Mouse (Mus musculus) forebrain, postnatal 0 days (tissue): Measurements from ENCODE around the gene Best1. TPM values are rescaled to one million over a fixed set of nuclear protein-coding genes. Genes with fewer than 3 reads are reported as not detected.

ENCODE experiments used
- ATAC-seq: fragments of 200-750 bp; cut with Nextera tagmentation; 2 replicates; pipeline ENCODE4 v1.8.0; 2017; ENCODE audit warnings: mild to moderate bottlenecking, moderate library complexity
- DNase-seq: peaks from one replicate; pipeline ENCODE4 v3.0.0-alpha.2; 2015
- H3K27ac ChIP-seq: fragments of 300-500 bp; sonication (generic); 2 replicates; pipeline ENCODE4 v1.5.1; 2014; ENCODE audit warnings: low read depth, mild to moderate bottlenecking, antibody characterized with exemption, low read length, moderate library complexity, mixed read lengths
- H3K27me3 ChIP-seq: fragments of 300-500 bp; sonication (generic); 2 replicates; pipeline ENCODE4 v1.6.1; 2014; ENCODE audit warnings: mild to moderate bottlenecking, low read length, mixed read lengths; ENCODE audit not compliant: insufficient read depth
- H3K36me3 ChIP-seq: fragments of 300-500 bp; sonication (generic); 2 replicates; pipeline ENCODE4 v1.6.1; 2014; ENCODE audit warnings: mild to moderate bottlenecking, moderate library complexity; ENCODE audit not compliant: insufficient read depth
- H3K4me1 ChIP-seq: fragments of 300-500 bp; sonication (generic); 2 replicates; pipeline ENCODE4 v1.6.1; 2014; ENCODE audit warnings: antibody characterized with exemption; ENCODE audit not compliant: insufficient read depth
- H3K4me2 ChIP-seq: fragments of 300-500 bp; sonication (generic); 2 replicates; pipeline ENCODE4 v1.6.1; 2014; ENCODE audit warnings: low read depth, mild to moderate bottlenecking, moderate library complexity
- H3K4me3 ChIP-seq: fragments of 300-500 bp; sonication (generic); 2 replicates; pipeline ENCODE4 v1.5.1; 2014; ENCODE audit warnings: low read depth, low read length, mixed read lengths
- H3K9ac ChIP-seq: fragments of 300-500 bp; sonication (generic); 2 replicates; pipeline ENCODE4 v1.6.1; 2014; ENCODE audit warnings: mild to moderate bottlenecking
- H3K9me3 ChIP-seq: fragments of 300-500 bp; sonication (generic); 2 replicates; pipeline ENCODE4 v1.6.1; 2016; ENCODE audit warnings: low read length
- CTCF ChIP-seq: sonication (generic); IDR thresholded peaks from 2 replicates; pipeline ENCODE4 v1.5.1; 2016; ENCODE audit warnings: antibody characterized with exemption, control low read depth, low read depth
- WGBS: fragments of 180-500 bp; shearing (Covaris S2); extraction: QIAGEN DNeasy Blood & Tissue Kit; methylation state at CpG from one replicate; pipeline ENCODE4 v1.1.7; 2014; 5-methylcytosine and 5-hydroxymethylcytosine counted together
- polyA plus RNA-seq: library from polyadenylated mRNA; unstranded; fragments of >200 nt; fragmentation: Nextera tagmentation; extraction: Ambion mirVana; gene quantifications from 2 replicates; pipeline ENCODE4 v1.2.1, GENCODE M21; 2015
- total RNA-seq: library from RNA; depleted of rRNA; stranded (reverse); fragments of >200 nt; gene quantifications from 2 replicates; pipeline ENCODE4 v1.2.3, GENCODE M21; 2014; rRNA removed

The Best1 gene
- 0.92 and 1.6 TPM in 2 replicates for total RNA-seq
- 1.6 and 3.6 TPM in 2 replicates for polyA plus RNA-seq

- Histone ChIP-seq H3K36me3 (no peaks in the 10 kb centered on the region), H3K4me2 (no peak within 1 kb of the TSS), H3K27me3 (no peaks in the 10 kb centered on the region), H3K27ac (no peak within 1 kb of the TSS), H3K4me1 (no peaks in the 10 kb centered on the region), H3K4me3 (no peak within 1 kb of the TSS), H3K9ac (no peak within 1 kb of the TSS), H3K9me3 (no peaks in the 10 kb centered on the region)
- no peak for TF ChIP-seq CTCF
- ATAC-seq (no peak), DNase-seq (no peak)
- 77% methylated on average over 7 of the region's 7 CpGs for WGBS
Measured at GRCm38 (mm10) chr19:10001206-10001969, at the start of gene Best1, which contains the start of gene Rab3il1. Best1 (minus strand) TSS chr19:10001633. Rab3il1 (plus strand) TSS chr19:10001669.

- H3K27ac ChIP-seq: no peak overlapping the region
- no peak for TF ChIP-seq CTCF
- H3K9ac ChIP-seq: no peak overlapping the region
- H3K4me1 ChIP-seq: no peaks in the 10 kb centered on the region
- DNase-seq: no peak
- H3K4me3 ChIP-seq: no peak overlapping the region
- no peak overlapping the region for H3K4me2 ChIP-seq
- no peaks in the 10 kb centered on the region for H3K9me3 ChIP-seq
- 96% methylated on average over 2 of the region's 2 CpGs for WGBS
- H3K36me3 ChIP-seq: peaks cover 25% of the 10 kb centered on the region
- no peak for ATAC-seq
- no peaks in the 10 kb centered on the region for H3K27me3 ChIP-seq
Measured at GRCm38 (mm10) chr19:10050438-10050837, 49.0 kb upstream of the Best1 start.

DNA sequence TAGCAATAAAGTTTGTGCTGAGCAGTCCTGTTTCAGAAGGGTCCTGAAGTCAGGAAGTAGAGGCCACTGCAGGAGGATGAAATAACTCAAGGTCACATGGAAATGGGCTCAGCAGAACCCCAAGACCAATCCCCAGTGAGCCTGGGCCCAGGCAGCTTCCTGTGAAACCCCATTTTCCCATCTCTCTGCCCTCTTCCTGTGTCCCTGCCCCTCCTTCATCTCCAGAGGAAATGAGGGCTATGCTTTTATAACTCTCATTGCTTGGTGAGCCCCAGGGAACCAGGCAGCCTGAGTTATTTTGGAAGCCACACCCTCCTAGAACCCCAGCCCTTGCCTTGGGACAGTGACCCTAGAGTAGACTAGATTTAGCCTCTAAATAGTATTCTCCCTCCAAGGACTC is 48.1 kb upstream of the Best1 start:
- no peak for DNase-seq
- Histone ChIP-seq H3K4me3 (no peak overlapping the region), H3K4me1 (no peaks in the 10 kb centered on the region), H3K27me3 (no peaks in the 10 kb centered on the region), H3K4me2 (no peak overlapping the region), H3K36me3 (peaks cover 16% of the 10 kb centered on the region), H3K9ac (no peak overlapping the region), H3K9me3 (no peaks in the 10 kb centered on the region), H3K27ac (no peak overlapping the region)
- ATAC-seq: no peak
- TF ChIP-seq CTCF: no peak

GRCm38 (mm10) chr19:10046983-10047382 is 45.5 kb upstream of the Best1 start:
- DNase-seq (no peak), ATAC-seq (no peak)
- WGBS: 58% methylated on average over 3 of the region's 3 CpGs

GRCm38 (mm10) chr19:10046346-10046745 is 44.9 kb upstream of the Best1 start:
- Histone ChIP-seq H3K9me3 (no peaks in the 10 kb centered on the region), H3K27me3 (no peaks in the 10 kb centered on the region), H3K27ac (no peak overlapping the region), H3K36me3 (no peaks in the 10 kb centered on the region), H3K9ac (no peak overlapping the region), H3K4me2 (no peak overlapping the region), H3K4me1 (peaks cover 16% of the 10 kb centered on the region; the same call in 1 of the 2 replicates), H3K4me3 (no peak overlapping the region)
- no peak for TF ChIP-seq CTCF
- 67% methylated on average over 4 of the region's 4 CpGs for WGBS
- no peak for ATAC-seq
- no peak for DNase-seq

More at GRCm38 (mm10) chr19:10046983-10047382, 45.5 kb upstream of the Best1 start:
- H3K27ac ChIP-seq: no peak overlapping the region
- H3K36me3 ChIP-seq: no peaks in the 10 kb centered on the region
- TF ChIP-seq CTCF: no peak
- H3K4me2 ChIP-seq: no peak overlapping the region
- H3K27me3 ChIP-seq: no peaks in the 10 kb centered on the region
- no peaks in the 10 kb centered on the region for H3K9me3 ChIP-seq
- peaks cover 14% of the 10 kb centered on the region; the same call in 1 of the 2 replicates for H3K4me1 ChIP-seq
- H3K4me3 ChIP-seq: no peak overlapping the region
- H3K9ac ChIP-seq: no peak overlapping the region

DNA sequence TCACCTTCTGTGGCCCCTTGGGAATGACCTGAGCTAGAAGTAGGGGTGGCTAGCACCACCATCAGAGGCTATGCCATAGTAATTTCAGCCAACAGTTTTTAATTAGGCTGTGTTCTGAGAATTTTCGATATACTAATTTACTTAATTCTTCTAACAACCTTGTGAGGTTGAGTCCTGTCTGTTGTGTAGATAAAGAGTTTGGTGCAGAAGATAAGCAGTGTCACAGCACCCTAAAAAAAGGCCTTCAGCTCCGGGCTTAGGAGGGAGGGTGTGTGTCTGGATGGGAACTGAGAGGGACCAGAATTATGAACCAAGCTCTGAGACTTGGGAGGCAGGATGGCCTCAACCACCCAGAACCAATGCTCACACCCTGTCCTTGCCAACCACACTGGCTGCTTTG is 44.3 kb upstream of the Best1 start:
- 70% methylated on average over 2 of the region's 2 CpGs for WGBS

GRCm38 (mm10) chr19:10043643-10044042 is 42.2 kb upstream of the Best1 start:
- no peaks in the 10 kb centered on the region for H3K27me3 ChIP-seq
- H3K27ac ChIP-seq: no peak overlapping the region
- peaks cover 19% of the 10 kb centered on the region; the same call in 1 of the 2 replicates for H3K4me1 ChIP-seq
- no peak for TF ChIP-seq CTCF
- H3K9ac ChIP-seq: no peak overlapping the region
- no peaks in the 10 kb centered on the region for H3K36me3 ChIP-seq
- no peak overlapping the region for H3K4me3 ChIP-seq
- H3K9me3 ChIP-seq: no peaks in the 10 kb centered on the region
- ATAC-seq (no peak), DNase-seq (no peak)
- H3K4me2 ChIP-seq: no peak overlapping the region

More for the DNA sequence above, 44.3 kb upstream of the Best1 start:
- H3K27ac ChIP-seq: no peak overlapping the region
- peaks cover 19% of the 10 kb centered on the region; the same call in 1 of the 2 replicates for H3K4me1 ChIP-seq
- TF ChIP-seq CTCF: no peak
- no peak overlapping the region for H3K4me2 ChIP-seq
- H3K36me3 ChIP-seq: no peaks in the 10 kb centered on the region
- ATAC-seq: no peak
- no peak overlapping the region for H3K9ac ChIP-seq
- H3K4me3 ChIP-seq: no peak overlapping the region
- no peaks in the 10 kb centered on the region for H3K27me3 ChIP-seq
- no peaks in the 10 kb centered on the region for H3K9me3 ChIP-seq
- DNase-seq: no peak
